Mouse (Mus musculus) forebrain, postnatal 0 days (tissue): ENCODE results near the gene Chrm5. TPM values are rescaled to one million over a fixed set of nuclear protein-coding genes. Genes with fewer than 3 reads are reported as not detected.
"Not testable (repeated sequence)": the region's sequence is repeated elsewhere in the genome, so short reads cannot be mapped to it uniquely, and the experiment has no call there.

ENCODE experiments used
- ATAC-seq: fragments of 200-750 bp; cut with Nextera tagmentation; 2 replicates; pipeline ENCODE4 v1.8.0; 2017; ENCODE audit warnings: mild to moderate bottlenecking, moderate library complexity
- DNase-seq: peaks from one replicate; pipeline ENCODE4 v3.0.0-alpha.2; 2015
- H3K27ac ChIP-seq: fragments of 300-500 bp; sonication (generic); 2 replicates; pipeline ENCODE4 v1.5.1; 2014; ENCODE audit warnings: low read depth, mild to moderate bottlenecking, antibody characterized with exemption, low read length, moderate library complexity, mixed read lengths
- H3K27me3 ChIP-seq: fragments of 300-500 bp; sonication (generic); 2 replicates; pipeline ENCODE4 v1.6.1; 2014; ENCODE audit warnings: mild to moderate bottlenecking, low read length, mixed read lengths; ENCODE audit not compliant: insufficient read depth
- H3K36me3 ChIP-seq: fragments of 300-500 bp; sonication (generic); 2 replicates; pipeline ENCODE4 v1.6.1; 2014; ENCODE audit warnings: mild to moderate bottlenecking, moderate library complexity; ENCODE audit not compliant: insufficient read depth
- H3K4me1 ChIP-seq: fragments of 300-500 bp; sonication (generic); 2 replicates; pipeline ENCODE4 v1.6.1; 2014; ENCODE audit warnings: antibody characterized with exemption; ENCODE audit not compliant: insufficient read depth
- H3K4me2 ChIP-seq: fragments of 300-500 bp; sonication (generic); 2 replicates; pipeline ENCODE4 v1.6.1; 2014; ENCODE audit warnings: low read depth, mild to moderate bottlenecking, moderate library complexity
- H3K4me3 ChIP-seq: fragments of 300-500 bp; sonication (generic); 2 replicates; pipeline ENCODE4 v1.5.1; 2014; ENCODE audit warnings: low read depth, low read length, mixed read lengths
- H3K9ac ChIP-seq: fragments of 300-500 bp; sonication (generic); 2 replicates; pipeline ENCODE4 v1.6.1; 2014; ENCODE audit warnings: mild to moderate bottlenecking
- H3K9me3 ChIP-seq: fragments of 300-500 bp; sonication (generic); 2 replicates; pipeline ENCODE4 v1.6.1; 2016; ENCODE audit warnings: low read length
- CTCF ChIP-seq: sonication (generic); IDR thresholded peaks from 2 replicates; pipeline ENCODE4 v1.5.1; 2016; ENCODE audit warnings: antibody characterized with exemption, control low read depth, low read depth
- WGBS: fragments of 180-500 bp; shearing (Covaris S2); extraction: QIAGEN DNeasy Blood & Tissue Kit; methylation state at CpG from one replicate; pipeline ENCODE4 v1.1.7; 2014; 5-methylcytosine and 5-hydroxymethylcytosine counted together
- polyA plus RNA-seq: library from polyadenylated mRNA; unstranded; fragments of >200 nt; fragmentation: Nextera tagmentation; extraction: Ambion mirVana; gene quantifications from 2 replicates; pipeline ENCODE4 v1.2.1, GENCODE M21; 2015
- total RNA-seq: library from RNA; depleted of rRNA; stranded (reverse); fragments of >200 nt; gene quantifications from 2 replicates; pipeline ENCODE4 v1.2.3, GENCODE M21; 2014

The Chrm5 gene
- total and polyA plus RNA-seq, 2 experiments from 2014 or later, result 2.7 to 4.7 TPM

DNA sequence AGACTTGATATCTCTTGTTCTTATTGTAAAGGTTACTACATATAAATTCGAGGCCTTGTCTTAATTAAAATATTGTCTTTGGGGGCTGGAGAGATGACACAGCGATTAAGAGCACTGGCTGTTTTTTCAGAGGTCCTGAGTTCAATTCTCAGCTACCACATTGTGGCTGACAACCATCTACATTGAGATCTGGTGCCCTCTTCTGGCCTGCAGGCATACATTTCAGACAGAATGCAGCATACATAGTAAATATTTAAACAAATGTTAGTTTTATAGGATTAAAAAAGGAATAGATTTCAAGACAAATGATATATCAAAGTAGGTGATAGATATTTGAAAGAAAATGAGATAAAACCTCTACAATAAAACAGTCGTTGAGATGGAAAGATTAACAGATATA lies 20.0 kb downstream of the Chrm5 start:
- no peak for TF ChIP-seq CTCF
- ATAC-seq (no peak), DNase-seq (no peak)
- H3K27me3 ChIP-seq, result no peaks in the 10 kb centered on the region
- H3K4me3 ChIP-seq, result no peak overlapping the region
- no peak overlapping the region for H3K4me2 ChIP-seq
- H3K9ac ChIP-seq, result no peak overlapping the region
- no peak overlapping the region for H3K27ac ChIP-seq
- H3K36me3 ChIP-seq, result peaks cover 18% of the 10 kb centered on the region
- H3K4me1 ChIP-seq, result 0 out of 2 replicates have a peak, but pooled peaks cover 8% of the 10 kb centered on the region
- WGBS, result 93% methylated on average over 3 of the region's 3 CpGs
- no peaks in the 10 kb centered on the region for H3K9me3 ChIP-seq

DNA sequence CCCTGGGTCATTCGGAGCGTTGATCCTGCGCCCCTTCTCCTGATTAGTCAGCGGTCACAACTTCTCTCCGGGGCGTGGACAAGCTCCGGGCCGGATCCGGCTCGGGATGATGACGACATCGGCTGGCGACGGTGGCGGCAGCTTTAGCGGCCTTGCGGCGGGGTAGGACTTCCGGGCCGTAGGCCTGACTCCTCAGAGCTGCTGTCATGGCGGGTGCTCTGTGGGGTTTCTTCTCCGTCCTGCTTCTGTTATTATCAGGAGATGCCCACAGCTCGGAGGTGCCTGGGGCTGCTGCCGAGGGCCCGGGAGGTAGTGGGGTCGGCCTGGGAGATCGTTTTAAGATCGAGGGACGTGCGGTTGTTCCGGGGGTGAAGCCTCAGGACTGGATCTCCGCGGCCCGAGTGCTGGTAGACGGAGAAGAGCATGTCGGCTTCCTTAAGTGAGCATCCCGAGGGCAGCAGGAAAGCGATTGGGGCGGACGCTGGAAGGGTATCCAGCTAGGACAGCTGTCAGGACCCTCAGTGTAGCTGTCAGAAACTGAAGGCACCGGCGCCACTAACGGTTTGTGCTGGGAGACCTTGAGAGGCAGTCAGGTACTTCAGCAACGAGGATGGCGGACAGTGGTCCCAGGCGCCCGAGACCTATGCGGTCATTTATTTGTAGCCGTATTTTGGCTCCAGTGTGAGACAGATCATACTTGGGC lies 25.6 kb downstream of the Chrm5 start, which contains the start of gene Emc7:
Emc7 (plus strand) TSS at position 136 of the 703 bp plus-strand sequence.
- Histone ChIP-seq H3K27ac (peak within 1 kb of the TSS; percentile 90), H3K4me2 (peak within 1 kb of the TSS; percentile 74), H3K36me3 (no peaks in the 10 kb centered on the region; the same call in 1 of the 2 replicates), H3K9me3 (no peaks in the 10 kb centered on the region), H3K9ac (peak within 1 kb of the TSS; percentile 87), H3K4me3 (peak within 1 kb of the TSS; percentile 69), H3K27me3 (no peaks in the 10 kb centered on the region), H3K4me1 (0 out of 2 replicates have a peak, but pooled peaks cover 8% of the 10 kb centered on the region)
- DNase-seq, result peak; percentile 97
- ATAC-seq, result peak; percentile 99
- no peak for TF ChIP-seq CTCF
- WGBS, result 2% methylated on average over 49 of the region's 49 CpGs

DNA sequence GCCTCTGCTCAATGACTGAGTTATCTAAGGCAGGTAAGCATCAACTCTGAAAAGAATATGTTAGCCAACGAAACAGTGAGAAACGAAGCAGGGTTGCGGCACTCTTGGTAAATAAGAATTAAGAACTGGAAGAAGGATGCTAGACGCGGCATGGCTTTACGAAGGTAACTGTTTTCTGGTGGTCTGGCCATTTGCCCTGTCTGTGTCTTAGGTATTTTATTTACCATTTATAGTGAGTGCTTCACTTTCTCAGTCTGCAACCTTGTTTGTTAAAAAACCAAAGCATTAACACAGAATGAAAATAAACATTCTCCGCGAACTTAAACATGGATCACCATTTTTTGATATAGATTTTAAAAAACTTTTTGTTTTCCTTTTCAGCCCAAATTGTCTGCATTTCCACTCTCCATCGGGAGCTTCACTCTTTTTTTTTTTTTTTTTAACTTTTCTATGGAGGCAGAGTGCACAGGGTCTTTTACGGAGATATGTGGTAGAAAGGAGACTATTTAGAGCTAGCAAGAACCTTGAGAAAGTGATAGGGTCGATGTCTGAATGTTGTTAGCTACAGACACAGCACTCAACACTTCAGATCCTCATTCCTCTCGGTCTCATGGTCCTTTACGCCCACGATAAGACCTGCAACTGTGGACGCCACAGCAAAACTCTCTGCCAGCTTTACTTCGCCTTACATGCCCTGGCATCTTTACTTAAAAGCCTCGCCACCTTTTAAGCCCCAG lies 26.3 kb downstream of the Chrm5 start:
- Histone ChIP-seq H3K27me3 (no peaks in the 10 kb centered on the region), H3K36me3 (no peaks in the 10 kb centered on the region), H3K9ac (peak overlapping the region; percentile 87), H3K9me3 (no peaks in the 10 kb centered on the region), H3K4me1 (0 out of 2 replicates have a peak, but pooled peaks cover 8% of the 10 kb centered on the region), H3K27ac (peak overlapping the region; percentile 90), H3K4me2 (peak overlapping the region; percentile 74), H3K4me3 (peak overlapping the region; percentile 69)
- 32% methylated on average over 17 of the region's 17 CpGs for WGBS
- ATAC-seq, result peak; percentile 53
- no peak for DNase-seq
- TF ChIP-seq CTCF, result no peak

DNA sequence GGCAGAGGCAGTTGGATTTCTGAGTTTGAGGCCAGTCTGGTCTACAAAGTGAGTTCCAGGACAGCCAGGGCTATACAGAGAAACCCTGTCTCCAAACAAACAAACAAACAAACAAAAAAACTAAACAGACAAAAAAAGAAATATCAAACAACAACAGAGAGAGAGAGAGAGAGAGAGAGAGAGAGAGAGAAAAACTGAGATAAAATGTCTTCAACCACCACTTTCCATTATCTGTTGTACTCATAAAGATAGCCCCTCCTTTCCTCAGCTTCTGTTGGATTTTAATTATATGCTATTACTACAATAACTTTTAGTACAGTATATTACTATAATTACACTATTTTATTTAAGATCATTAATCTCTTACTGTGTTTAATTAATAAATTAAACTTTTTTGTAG lies 28.1 kb downstream of the Chrm5 start:
- not testable (repeated sequence) for H3K9me3 ChIP-seq, H3K4me1 ChIP-seq, H3K27ac ChIP-seq, H3K9ac ChIP-seq, ATAC-seq, DNase-seq, H3K36me3 ChIP-seq, H3K4me3 ChIP-seq, H3K4me2 ChIP-seq, H3K27me3 ChIP-seq

DNA sequence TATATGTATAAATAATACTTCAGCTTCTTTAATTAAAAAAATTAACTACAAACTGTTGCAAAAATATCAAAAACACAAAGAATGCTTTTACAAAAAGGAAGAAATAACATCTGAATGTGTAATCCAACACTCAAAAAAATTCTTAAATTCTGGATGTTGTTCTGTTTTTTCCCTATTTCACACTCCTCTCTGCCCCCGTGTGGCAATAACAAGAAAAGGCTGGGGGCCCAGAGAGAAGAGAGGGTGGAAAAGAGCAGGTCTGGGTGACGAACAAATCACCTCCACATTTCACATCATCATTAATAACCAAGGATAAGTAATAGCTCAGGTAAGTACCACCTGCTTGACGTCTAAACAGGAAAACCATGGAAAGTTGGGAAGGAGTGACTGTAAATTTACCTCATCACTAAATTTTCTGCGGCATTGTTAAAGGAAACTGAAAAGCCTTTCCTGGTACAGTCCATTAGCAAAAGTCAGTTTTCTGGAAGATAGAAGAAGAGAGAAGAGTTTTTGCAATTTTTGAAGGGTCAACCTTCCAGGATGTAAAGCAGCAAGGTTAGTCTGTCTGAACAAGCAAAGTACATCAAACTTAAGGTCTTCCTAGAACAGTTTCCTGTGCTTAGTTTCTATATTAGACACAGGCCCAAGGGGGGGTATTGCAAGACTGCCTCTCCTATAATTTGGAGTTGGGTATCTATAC lies 30.8 kb downstream of the Chrm5 start:
- Histone ChIP-seq H3K4me2 (no peak overlapping the region), H3K4me3 (no peak overlapping the region), H3K36me3 (no peaks in the 10 kb centered on the region), H3K27me3 (no peaks in the 10 kb centered on the region), H3K27ac (no peak overlapping the region), H3K4me1 (no peaks in the 10 kb centered on the region), H3K9me3 (no peaks in the 10 kb centered on the region), H3K9ac (no peak overlapping the region)
- 33% methylated on average over 4 of the region's 4 CpGs for WGBS
- ATAC-seq (no peak), DNase-seq (no peak)
- TF ChIP-seq CTCF, result peak; percentile 52

DNA sequence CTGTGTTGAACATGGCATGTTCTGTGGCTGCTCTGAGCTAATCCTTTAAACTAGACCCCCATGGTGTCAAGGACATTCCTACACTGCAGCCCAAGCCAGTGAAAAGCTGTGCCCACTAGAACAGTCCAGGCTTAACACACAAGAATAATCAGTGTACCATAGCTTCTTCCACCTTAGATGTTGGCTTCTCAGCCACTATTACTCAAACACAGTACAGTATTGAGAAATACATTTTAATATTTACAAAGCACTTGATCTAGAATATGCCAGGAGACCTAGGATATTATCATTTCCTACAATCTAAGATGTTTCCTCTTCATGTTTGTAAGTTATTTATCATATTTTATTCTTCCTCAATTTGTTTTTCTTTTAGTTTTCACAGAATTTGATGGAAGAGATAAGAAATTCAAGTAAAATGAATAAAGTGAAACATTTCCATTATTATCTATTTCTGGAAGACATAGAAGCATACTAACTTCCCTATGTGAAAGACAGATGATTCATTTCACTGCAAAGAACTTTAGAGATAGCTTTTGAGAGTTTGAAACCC lies 32.0 kb downstream of the Chrm5 start:
- Histone ChIP-seq H3K9me3 (no peaks in the 10 kb centered on the region), H3K4me1 (no peaks in the 10 kb centered on the region), H3K9ac (no peak overlapping the region), H3K27ac (no peak overlapping the region), H3K36me3 (no peaks in the 10 kb centered on the region), H3K4me3 (no peak overlapping the region), H3K27me3 (no peaks in the 10 kb centered on the region), H3K4me2 (no peak overlapping the region)
- no peak for DNase-seq
- no peak for TF ChIP-seq CTCF
- ATAC-seq, result no peak

DNA sequence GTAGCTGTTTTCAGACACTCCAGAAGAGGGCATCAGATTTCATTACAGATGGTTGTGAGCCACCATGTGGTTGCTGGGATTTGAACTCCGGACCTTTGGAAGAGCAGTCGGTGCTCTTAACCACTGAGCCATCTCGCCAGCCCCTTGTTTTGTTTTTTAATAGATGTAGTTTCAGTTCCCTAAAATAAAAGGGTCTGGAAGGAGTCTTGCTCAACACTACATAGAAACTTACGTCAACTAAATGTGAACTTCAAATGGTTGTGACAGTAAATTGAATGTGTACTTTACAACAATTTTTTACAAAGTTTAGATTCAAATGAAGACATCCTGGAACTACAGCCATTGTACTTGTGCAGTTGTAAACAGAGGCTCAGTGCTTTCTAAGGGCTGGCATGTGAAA lies 32.5 kb downstream of the Chrm5 start:
- H3K9me3 ChIP-seq, H3K27me3 ChIP-seq, H3K4me1 ChIP-seq, H3K9ac ChIP-seq, H3K4me3 ChIP-seq, ATAC-seq, DNase-seq, H3K36me3 ChIP-seq, H3K27ac ChIP-seq, H3K4me2 ChIP-seq: not testable (repeated sequence)
- 70% methylated on average over 4 of the region's 4 CpGs for WGBS
